Mouse (Mus musculus) CH12.LX (cell line): ENCODE results near the gene Atp13a3. TPM values are rescaled to one million over a fixed set of nuclear protein-coding genes. Genes with fewer than 3 reads are reported as not detected.
A peak's percentile ranks its signal among the peaks of the same experiment; 100 is the strongest.
"Not testable (repeated sequence)": the region's sequence is repeated elsewhere in the genome, so short reads cannot be mapped to it uniquely, and the experiment has no call there.

Experiments used
- DNase-seq: peaks from one replicate; pipeline ENCODE4 v3.0.0-alpha.2; 2013; ENCODE audit errors: extremely low read depth
- H3K27ac ChIP-seq: 2 replicates; pipeline ENCODE4 v1.5.1; 2012; ENCODE audit warnings: low read depth, mild to moderate bottlenecking, control low read depth, moderate library complexity; ENCODE audit not compliant: insufficient read depth
- H3K27me3 ChIP-seq: replicated peaks from 2 replicates; pipeline ENCODE3; 2012; ENCODE audit warnings: inconsistent platforms
- H3K36me3 ChIP-seq, 2 experiments: replicated peaks in 1 of 2; 2 replicates each; pipeline versions ENCODE3 to v1.6.1; 2012; ENCODE audit warnings: inconsistent platforms in 1 of 2, low read length in 1 of 2, mild to moderate bottlenecking in 1 of 2, mixed read lengths in 1 of 2, moderate library complexity in 1 of 2; ENCODE audit not compliant: control insufficient read depth in 1 of 2, insufficient read depth in 1 of 2
- H3K4me1 ChIP-seq, 2 experiments: 2 replicates each; pipeline ENCODE4 v1.6.1; 2012; ENCODE audit warnings: inconsistent platforms in 1 of 2, moderate library complexity in 1 of 2; ENCODE audit not compliant: insufficient read depth in 2 of 2, control insufficient read depth in 1 of 2
- H3K4me2 ChIP-seq: 2 replicates; pipeline ENCODE4 v1.6.1; 2012; ENCODE audit warnings: low read depth, mild to moderate bottlenecking, control low read depth; ENCODE audit not compliant: poor library complexity, insufficient read depth, severe bottlenecking
- H3K4me3 ChIP-seq, 3 experiments: fragments of 150-350 bp in 1 of 3; sonication (generic) in 1 of 3; replicated peaks in 1 of 3; 2 replicates each; pipeline versions ENCODE3 to v1.5.1; 2011 to 2012; ENCODE audit warnings: low read depth in 2 of 3, low read length in 2 of 3, mild to moderate bottlenecking in 2 of 3, moderate library complexity in 2 of 3, control low read depth in 1 of 3, improper control_type of control experiment in 1 of 3, inconsistent platforms in 1 of 3, mixed read lengths in 1 of 3; ENCODE audit not compliant: poor library complexity in 1 of 3
- H3K79me2 ChIP-seq: replicated peaks from 2 replicates; pipeline ENCODE4 v1.6.1; 2012; ENCODE audit warnings: mild to moderate bottlenecking, moderate library complexity; ENCODE audit not compliant: control insufficient read depth, poor library complexity, insufficient read depth, severe bottlenecking; ENCODE audit errors: extremely low read depth
- H3K9ac ChIP-seq: 2 replicates; pipeline ENCODE4 v1.6.1; 2012; ENCODE audit warnings: low read depth, mild to moderate bottlenecking, control low read depth, moderate library complexity; ENCODE audit not compliant: insufficient read depth
- H3K9me3 ChIP-seq: replicated peaks from 2 replicates; pipeline ENCODE3; 2012; ENCODE audit warnings: low read length, inconsistent platforms, mixed read lengths
- BHLHE40 ChIP-seq: IDR thresholded peaks from 2 replicates; pipeline ENCODE4 v1.6.1; 2011; ENCODE audit warnings: mild to moderate bottlenecking, low read depth, low read length, improper control_type of control experiment
- CHD1 ChIP-seq: IDR thresholded peaks from 2 replicates; pipeline ENCODE4 v1.6.1; 2012; ENCODE audit warnings: low read depth, low read length, improper control_type of control experiment, inconsistent platforms
- CTCF ChIP-seq, 2 experiments: IDR thresholded peaks in 1 of 2; conservative IDR thresholded peaks in 1 of 2; 2 replicates each; pipeline ENCODE4 v1.5.1; 2011 to 2012; ENCODE audit warnings: low read depth in 2 of 2, low read length in 2 of 2, improper control_type of control experiment in 1 of 2, inconsistent platforms in 1 of 2, mild to moderate bottlenecking in 1 of 2, moderate library complexity in 1 of 2
- E2F4 ChIP-seq: IDR thresholded peaks from 2 replicates; pipeline ENCODE4 v1.6.1; 2011; ENCODE audit warnings: low read depth, low read length, improper control_type of control experiment; ENCODE audit not compliant: insufficient replicate concordance
- EP300 ChIP-seq: IDR thresholded peaks from 2 replicates; pipeline ENCODE4 v1.6.1; 2011; ENCODE audit warnings: low read length, improper control_type of control experiment
- GABPA ChIP-seq: IDR thresholded peaks from 2 replicates; pipeline ENCODE4 v1.6.1; 2012; ENCODE audit warnings: low read depth, low read length, improper control_type of control experiment, inconsistent platforms; ENCODE audit not compliant: insufficient replicate concordance
- HCFC1 ChIP-seq: IDR thresholded peaks from 2 replicates; pipeline ENCODE4 v1.6.1; 2012; ENCODE audit warnings: low read depth, mild to moderate bottlenecking, inconsistent platforms, low read length, improper control_type of control experiment
- IRF4 ChIP-seq: IDR thresholded peaks from 2 replicates; pipeline ENCODE4 v1.6.1; 2014; ENCODE audit warnings: low read depth, mild to moderate bottlenecking, inconsistent platforms, low read length, improper control_type of control experiment
- JUN ChIP-seq: IDR thresholded peaks from 2 replicates; pipeline ENCODE4 v1.6.1; 2011; ENCODE audit warnings: low read depth, mild to moderate bottlenecking, low read length, improper control_type of control experiment, moderate library complexity; ENCODE audit not compliant: insufficient read depth
- KAT2A ChIP-seq: IDR thresholded peaks from 2 replicates; pipeline ENCODE4 v1.6.1; 2012; ENCODE audit warnings: low read length, improper control_type of control experiment, inconsistent platforms; ENCODE audit not compliant: insufficient replicate concordance
- MAX ChIP-seq: IDR thresholded peaks from 2 replicates; pipeline ENCODE4 v1.6.1; 2011; ENCODE audit warnings: low read length, improper control_type of control experiment
- MXI1 ChIP-seq: IDR thresholded peaks from 2 replicates; pipeline ENCODE4 v1.6.1; 2011; ENCODE audit warnings: mild to moderate bottlenecking, low read depth, low read length, improper control_type of control experiment
- RAD21 ChIP-seq: IDR thresholded peaks from 2 replicates; pipeline ENCODE4 v1.6.1; 2011; ENCODE audit warnings: low read depth, mild to moderate bottlenecking, low read length, improper control_type of control experiment, moderate library complexity
- RCOR1 ChIP-seq: conservative IDR thresholded peaks from 2 replicates; pipeline ENCODE4 v1.6.1; 2012; ENCODE audit warnings: low read depth, mild to moderate bottlenecking, inconsistent platforms, low read length, improper control_type of control experiment
- SIN3A ChIP-seq: IDR thresholded peaks from 2 replicates; pipeline ENCODE4 v1.6.1; 2012; ENCODE audit warnings: low read length, improper control_type of control experiment, inconsistent platforms
- SMC3 ChIP-seq: IDR thresholded peaks from 2 replicates; pipeline ENCODE4 v1.6.1; 2011; ENCODE audit warnings: low read depth, low read length, improper control_type of control experiment
- TCF12 ChIP-seq: IDR thresholded peaks from 2 replicates; pipeline ENCODE4 v1.6.1; 2014; ENCODE audit warnings: low read depth, mild to moderate bottlenecking, inconsistent platforms, low read length, improper control_type of control experiment
- UBTF ChIP-seq: IDR thresholded peaks from 2 replicates; pipeline ENCODE4 v1.6.1; 2012; ENCODE audit warnings: low read depth, mild to moderate bottlenecking, inconsistent platforms, low read length, improper control_type of control experiment, moderate library complexity
- USF1 ChIP-seq: IDR thresholded peaks from 2 replicates; pipeline ENCODE4 v1.6.1; 2014; ENCODE audit warnings: low read depth, mild to moderate bottlenecking, inconsistent platforms, low read length, improper control_type of control experiment
- ZKSCAN1 ChIP-seq: IDR thresholded peaks from 2 replicates; pipeline ENCODE4 v1.6.1; 2012; ENCODE audit warnings: low read depth, inconsistent platforms, low read length, improper control_type of control experiment, borderline replicate concordance
- dilution Hi-C: fragments of 300-500 bp; cut with MboI; formaldehyde crosslinking; loops from 2 replicates; pipeline ENCODE4 v1.14.3; 2020; ENCODE audit warnings: low sequenced_read_pairs; ENCODE audit not compliant: extremely low pct_unique_long_range_greater_than_20kb, extremely low pct_ligation_motif_present
- in situ Hi-C: fragments of 300-500 bp; cut with MboI; formaldehyde crosslinking; loops from 3 replicates; pipeline ENCODE4 v1.14.3; 2019; ENCODE audit warnings: low sequenced_read_pairs, low pct_ligation_motif_present, low pct_unique_long_range_greater_than_20kb, mixed read lengths
- polyA plus RNA-seq: library from polyadenylated mRNA; unstranded; fragments of >175 nt; gene quantifications from 2 replicates; pipeline ENCODE4 v1.2.1, GENCODE M21; 2012; ENCODE audit warnings: low read depth; ENCODE audit not compliant: insufficient read length
- total RNA-seq, 2 experiments: library from RNA; depleted of rRNA; stranded (reverse); fragments of 300-350 nt in 1 of 2; fragments of >200 nt in 1 of 2; gene quantifications; 2 replicates each; pipeline ENCODE4 v1.2.3; 2012 to 2014

Gene Atp13a3
- total and polyA plus RNA-seq, 3 experiments: 46.7 to 73.0 (median 49.9) TPM

- TF ChIP-seq BHLHE40 (no peak), TCF12 (no peak), UBTF (no peak), GABPA (no peak), EP300 (no peak), ZKSCAN1 (no peak), KAT2A (no peak), SMC3 (peak; percentile 87), CHD1 (no peak), RCOR1 (no peak), USF1 (no peak), E2F4 (no peak), RAD21 (no peak; the same call in none of the 2 replicates), MXI1 (no peak)
Observed at GRCm38 (mm10) chr16:30374266-30374665, 31.5 kb downstream of the Atp13a3 start (continued).

GRCm38 (mm10) chr16:30373286-30373685 is 32.5 kb downstream of the Atp13a3 start:
- H3K9ac ChIP-seq, H3K27ac ChIP-seq, H3K4me3 ChIP-seq, DNase-seq, H3K27me3 ChIP-seq, H3K4me2 ChIP-seq, H3K4me1 ChIP-seq, in situ Hi-C loops, H3K9me3 ChIP-seq, dilution Hi-C loops: not testable (repeated sequence)
- Histone ChIP-seq H3K36me3 (peaks cover 11 to 53% of the 10 kb centered on the region in 2 experiments), H3K79me2 (peaks cover 54% of the 10 kb centered on the region)
- TF ChIP-seq CTCF (conservative IDR thresholded peaks at IDR 0.05 in 1 of 2, IDR thresholded peaks at IDR 0.05 in 1 of 2; ENCODE audit: low read depth in 2 of 2, low read length in 2 of 2): peak in 1 of 2 experiments; percentile 7; a peak in 1 of 4 replicates

- H3K36me3 ChIP-seq: peaks cover 19 to 60% of the 10 kb centered on the region in 2 experiments
- in situ Hi-C loops (no loop called here), dilution Hi-C loops (no loop called here)
- H3K4me2 ChIP-seq: no peak overlapping the region
- H3K9me3 ChIP-seq: no peaks in the 10 kb centered on the region
- H3K27ac ChIP-seq: no peak overlapping the region
- H3K9ac ChIP-seq: no peak overlapping the region
- no peak for DNase-seq
- no peaks in the 10 kb centered on the region for H3K27me3 ChIP-seq
- no peak overlapping the region for H3K4me3 ChIP-seq
- H3K79me2 ChIP-seq: peaks cover 30% of the 10 kb centered on the region
- TF ChIP-seq HCFC1 (no peak), JUN (no peak), RAD21 (no peak), TCF12 (no peak), MAX (no peak), EP300 (no peak), BHLHE40 (no peak), IRF4 (no peak), SIN3A (no peak)
- H3K4me1 ChIP-seq: peaks cover 0 to 19% of the 10 kb centered on the region in 2 experiments; a peak in 2 of 4 replicates
Observed at GRCm38 (mm10) chr16:30367395-30367794, 38.4 kb downstream of the Atp13a3 start.
